Mouse (Mus musculus): ENCODE results near the gene Lingo4.

Gene Lingo4

DNA sequence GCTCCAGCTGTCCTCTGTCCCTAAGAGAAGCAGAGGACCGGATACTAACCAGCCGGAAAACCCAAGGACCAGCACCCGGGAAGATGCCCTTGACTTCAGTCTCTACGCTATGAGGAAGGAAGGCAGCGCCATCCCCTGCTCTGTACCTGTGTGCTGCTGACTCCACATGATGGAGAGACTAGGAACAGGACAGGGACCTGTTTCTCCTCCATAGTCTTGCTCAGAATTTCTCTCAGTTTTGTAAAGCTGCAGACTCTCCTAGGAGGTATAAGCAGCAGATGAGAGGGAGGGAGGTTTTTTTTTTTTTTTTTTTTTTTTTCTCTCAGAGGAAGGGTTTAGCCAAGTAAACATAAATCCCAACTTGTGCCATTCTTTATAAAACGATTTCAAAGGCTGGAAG lies at the start of gene Lingo4:
Gene Lingo4, plus strand, starts transcription at position 301 of the 400 bp plus-strand sequence.
- DNase-seq (ENCODE audit: extremely low spot score, low spot score): no peak

- no peak for DNase-seq (ENCODE audit: extremely low spot score, low spot score)
These were observed 37.5 kb upstream of the Lingo4 start for GRCm38 (mm10) chr3:94360812-94361211.

GRCm38 (mm10) chr3:94362138-94362537 lies 36.2 kb upstream of the Lingo4 start, which contains the start of gene C2cd4d:
TSS of gene C2cd4d (plus strand) at chr3:94362438.
- no peak for DNase-seq (ENCODE audit: extremely low spot score, low spot score)

DNA sequence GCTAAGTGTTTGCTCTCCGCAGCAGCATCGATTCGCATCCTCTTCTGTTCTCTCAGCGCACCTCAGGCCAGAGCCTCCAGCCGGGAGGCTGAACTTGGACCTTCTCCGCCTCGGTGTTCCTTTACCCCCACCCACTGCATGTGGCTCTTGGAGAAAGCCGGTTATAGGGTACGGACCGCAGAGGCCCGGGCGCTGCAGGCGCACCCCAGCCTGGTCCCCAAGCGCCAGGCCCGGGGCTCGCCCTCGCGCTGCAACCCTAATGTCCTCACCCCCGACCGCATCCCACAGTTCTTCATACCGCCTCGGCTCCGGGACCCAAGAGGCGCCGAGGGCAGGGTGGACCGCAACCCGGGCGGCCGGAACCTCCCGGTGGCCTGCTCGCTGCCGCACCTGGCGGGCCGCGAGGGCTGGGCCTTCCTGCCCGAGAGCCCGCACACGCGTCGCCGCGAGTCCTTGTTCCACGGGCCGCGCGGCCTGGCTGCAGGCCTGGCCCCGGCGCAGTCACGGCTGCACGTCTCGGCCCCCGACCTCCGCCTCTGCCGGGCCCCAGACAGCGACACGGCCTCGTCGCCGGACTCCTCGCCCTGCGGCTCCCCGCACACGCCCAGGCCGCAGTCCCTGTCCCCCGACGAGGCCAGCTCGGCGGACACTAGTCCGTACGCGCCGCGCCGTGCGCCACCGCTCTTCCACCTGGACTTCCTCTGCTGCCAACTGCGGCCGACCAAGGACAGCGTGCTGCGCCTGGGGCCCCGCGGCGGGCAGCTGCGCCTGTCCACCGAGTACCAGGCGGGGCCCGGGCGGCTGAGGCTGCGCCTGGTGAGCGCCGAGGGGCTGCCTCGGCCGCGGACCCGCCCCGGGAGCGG lies 34.8 kb upstream of the Lingo4 start:
- peak; percentile 74 for DNase-seq (ENCODE audit: extremely low spot score, low spot score)

- DNase-seq (ENCODE audit: extremely low spot score, low spot score): no peak
These were observed 34.2 kb upstream of the Lingo4 start for GRCm38 (mm10) chr3:94364154-94364526.

- DNase-seq (ENCODE audit: extremely low spot score, low spot score): peak; percentile 84
These were observed 31.6 kb upstream of the Lingo4 start for GRCm38 (mm10) chr3:94366761-94367160.

GRCm38 (mm10) chr3:94367511-94367910 lies 30.8 kb upstream of the Lingo4 start:
- no peak for DNase-seq (ENCODE audit: extremely low spot score, low spot score)

GRCm38 (mm10) chr3:94368631-94369030 lies 29.7 kb upstream of the Lingo4 start:
- DNase-seq (ENCODE audit: extremely low spot score, low spot score): no peak

GRCm38 (mm10) chr3:94369709-94370108 lies 28.6 kb upstream of the Lingo4 start:
- DNase-seq (ENCODE audit: extremely low spot score, low spot score): no peak

DNA sequence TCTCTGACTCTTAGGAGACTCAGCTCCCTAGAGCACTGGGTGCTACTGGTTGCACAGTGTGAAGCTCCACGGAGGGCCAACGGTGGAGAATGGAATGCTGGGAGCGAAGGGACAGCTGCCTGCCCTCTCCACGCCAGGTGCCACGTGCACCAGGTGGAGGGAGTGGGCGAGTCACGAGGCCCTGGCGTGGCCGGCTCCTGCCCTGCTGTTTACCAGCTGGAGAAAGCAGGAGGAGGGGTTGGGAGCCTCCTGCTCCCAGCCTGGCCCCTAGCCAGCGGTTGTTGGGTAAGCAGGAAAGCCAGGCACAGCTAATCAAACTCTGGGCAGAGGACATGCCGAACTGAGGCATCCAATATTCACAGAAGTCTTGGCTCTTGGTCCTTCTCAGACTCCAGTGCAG lies 26.7 kb upstream of the Lingo4 start:
- DNase-seq (ENCODE audit: extremely low spot score, low spot score): no peak

- no peak for DNase-seq (ENCODE audit: extremely low spot score, low spot score)
These were observed 26.3 kb upstream of the Lingo4 start for GRCm38 (mm10) chr3:94372038-94372437.

DNA sequence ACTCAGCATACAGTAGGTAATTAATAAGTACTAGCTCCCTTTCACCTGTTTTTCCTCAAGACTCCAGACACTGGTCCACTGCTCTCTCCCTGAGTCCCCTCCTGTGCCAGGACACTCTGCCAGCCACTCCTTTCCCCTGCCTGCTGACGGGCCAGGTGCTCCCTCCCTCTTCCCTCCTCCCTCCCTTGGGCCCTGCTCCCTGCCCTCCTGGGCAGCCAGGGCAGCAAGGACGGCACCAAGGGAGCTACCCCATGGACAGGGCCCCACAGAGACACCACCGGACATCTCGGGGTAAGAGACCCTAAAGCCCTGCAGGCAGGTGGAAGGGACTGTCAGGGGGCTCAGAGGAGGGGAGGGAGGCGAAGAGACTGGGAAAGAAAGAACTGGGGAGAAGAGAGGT lies 25.7 kb upstream of the Lingo4 start, which contains the start of gene Rorc:
Gene Rorc, plus strand, starts transcription at position 154 of the 400 bp plus-strand sequence.
- no peak for DNase-seq (ENCODE audit: extremely low spot score, low spot score)

DNA sequence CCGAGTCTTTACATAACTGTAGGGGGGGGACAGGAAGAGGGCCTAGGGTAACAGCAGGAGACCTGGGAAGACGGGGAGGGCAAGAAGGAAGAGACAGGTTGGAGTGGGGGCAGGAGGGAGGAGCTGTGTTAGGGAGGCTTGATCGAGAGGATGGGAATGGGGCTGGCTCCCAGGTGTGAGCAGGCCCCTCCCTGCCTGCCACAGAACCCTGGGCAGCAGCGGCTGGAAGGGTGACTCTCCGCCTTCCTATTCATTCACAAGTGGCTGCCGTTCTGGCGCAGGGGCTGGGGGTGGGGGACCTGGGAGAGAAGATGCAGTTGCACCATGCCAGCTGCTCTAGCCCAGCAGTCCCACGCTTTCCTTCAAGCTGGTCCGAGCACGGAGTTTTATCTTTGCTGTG lies 25.2 kb upstream of the Lingo4 start:
- DNase-seq (ENCODE audit: extremely low spot score, low spot score): no peak

DNA sequence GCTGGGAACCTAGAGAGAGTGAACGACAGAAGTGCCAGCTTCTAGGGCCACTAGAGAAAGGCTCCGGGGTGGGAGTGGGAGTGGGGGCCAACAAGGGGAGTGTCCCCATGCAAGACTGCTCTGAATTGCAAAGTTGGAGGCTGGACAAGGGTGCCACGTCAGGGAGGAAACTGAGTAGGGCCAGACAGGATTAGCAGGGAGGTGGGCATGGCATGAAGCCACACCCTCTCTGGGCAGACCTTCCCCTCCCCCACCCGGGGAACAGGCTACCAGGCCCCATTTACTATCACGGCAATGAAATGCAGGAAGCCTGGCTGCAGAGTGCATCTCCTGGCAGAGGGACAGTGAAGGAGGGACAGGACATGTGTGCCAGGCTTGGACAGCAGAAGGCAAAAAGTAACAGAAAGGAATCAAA lies 24.7 kb upstream of the Lingo4 start:
- peak; percentile 29 for DNase-seq (ENCODE audit: extremely low spot score, low spot score)

- no peak for DNase-seq (ENCODE audit: extremely low spot score, low spot score)
These were observed 23.7 kb upstream of the Lingo4 start for GRCm38 (mm10) chr3:94374636-94375035.

DNA sequence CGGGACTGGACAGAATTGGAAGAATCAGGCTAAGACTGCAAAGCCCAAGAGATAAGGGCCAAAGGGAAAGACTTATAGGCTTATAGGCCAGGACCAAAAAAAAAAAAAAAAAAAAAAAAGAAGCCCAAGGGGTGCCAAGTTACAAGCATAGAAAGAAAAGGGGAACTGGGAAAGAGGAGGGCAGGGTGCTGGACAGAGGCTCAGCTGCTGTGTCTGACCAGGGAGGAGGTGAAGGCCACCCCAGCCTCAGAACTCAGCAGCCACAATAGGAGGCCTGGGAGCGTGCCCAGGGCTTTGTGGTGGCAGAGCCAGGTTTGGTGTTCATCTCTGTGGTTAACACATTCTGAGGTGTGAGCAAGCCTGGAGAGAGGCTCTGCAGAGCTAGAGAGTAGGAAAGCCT lies 23.2 kb upstream of the Lingo4 start:
- no peak for DNase-seq (ENCODE audit: extremely low spot score, low spot score)

- DNase-seq (ENCODE audit: extremely low spot score, low spot score): no peak
These were observed 22.5 kb upstream of the Lingo4 start for GRCm38 (mm10) chr3:94375861-94376260.

DNA sequence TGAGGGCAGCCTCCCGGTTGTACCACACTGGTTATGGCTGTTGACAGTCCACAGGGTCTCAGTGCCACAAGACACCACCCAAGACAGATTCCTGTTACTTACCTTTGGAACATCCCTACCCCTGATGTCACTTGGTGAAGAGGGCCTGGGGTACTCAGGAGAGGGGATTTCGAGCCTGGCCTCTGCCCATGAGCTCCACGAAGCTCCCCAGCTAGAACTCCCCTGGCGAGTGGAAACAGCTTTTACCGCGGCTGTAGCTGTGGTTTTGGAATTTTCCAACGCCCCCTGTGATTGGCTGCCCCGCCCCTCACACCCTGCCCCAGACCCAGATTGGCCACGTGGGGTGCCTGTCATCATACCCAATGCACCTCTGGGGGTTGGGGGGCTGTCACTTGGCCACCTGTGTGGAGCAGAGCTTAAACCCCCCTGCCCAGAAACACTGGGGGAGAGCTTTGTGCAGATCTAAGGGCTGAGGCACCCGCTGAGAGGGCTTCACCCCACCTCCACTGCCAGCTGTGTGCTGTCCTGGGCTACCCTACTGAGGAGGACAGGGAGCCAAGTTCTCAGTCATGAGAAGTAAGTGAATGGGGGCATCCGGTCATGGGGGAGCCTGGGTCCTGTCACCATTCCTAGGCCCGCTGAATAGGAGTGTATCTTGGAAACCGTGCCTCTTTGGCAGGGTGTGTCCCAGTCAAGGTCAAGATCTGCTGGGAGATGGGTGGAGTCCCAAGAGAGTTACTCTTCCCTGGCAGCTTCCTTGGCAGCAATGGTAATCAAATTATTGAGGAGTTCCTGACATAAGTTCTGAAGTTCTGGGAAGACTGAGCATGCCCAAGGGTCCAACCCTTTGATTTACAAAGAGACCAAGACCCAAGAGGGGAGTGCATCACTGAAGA lies 21.0 kb upstream of the Lingo4 start:
- no peak for DNase-seq (ENCODE audit: extremely low spot score, low spot score)

DNA sequence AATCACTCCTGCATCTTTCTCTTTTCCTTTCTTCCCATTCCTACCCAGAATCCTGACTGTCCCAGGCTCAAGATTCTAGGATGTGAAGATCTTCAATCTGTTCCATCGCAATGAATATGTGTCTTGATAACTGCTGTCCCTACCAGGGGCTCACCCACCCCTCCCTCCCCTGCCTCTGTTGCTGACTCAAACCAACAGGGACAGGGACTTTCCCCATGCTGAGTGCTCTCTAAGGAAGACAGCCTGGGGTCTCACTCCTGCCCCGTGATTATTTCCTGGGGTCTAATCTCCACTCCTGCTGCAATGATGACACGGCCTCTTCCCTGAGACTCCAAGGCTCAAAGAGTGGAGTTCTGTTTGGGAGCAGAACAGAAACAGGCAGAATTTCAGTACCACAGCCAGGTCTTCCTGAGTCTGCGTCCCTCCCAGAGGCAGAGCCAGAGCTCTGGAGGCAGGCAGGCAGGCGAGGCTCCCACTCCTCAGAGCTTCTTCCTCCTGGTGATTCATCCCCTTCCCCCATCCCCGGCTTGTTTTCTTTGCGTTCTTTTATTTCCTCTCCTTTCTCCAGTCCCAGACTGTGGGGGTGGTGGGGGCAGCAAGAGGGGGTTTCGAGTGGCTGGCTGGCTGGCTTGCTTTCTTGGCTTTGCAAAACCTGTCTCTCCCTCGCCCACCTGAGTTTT lies 18.3 kb upstream of the Lingo4 start:
- DNase-seq (ENCODE audit: extremely low spot score, low spot score): no peak

- DNase-seq (ENCODE audit: extremely low spot score, low spot score): no peak
These were observed 16.0 kb upstream of the Lingo4 start for GRCm38 (mm10) chr3:94382308-94382707.

GRCm38 (mm10) chr3:94383476-94383875 lies 14.8 kb upstream of the Lingo4 start:
- no peak for DNase-seq (ENCODE audit: extremely low spot score, low spot score)

DNA sequence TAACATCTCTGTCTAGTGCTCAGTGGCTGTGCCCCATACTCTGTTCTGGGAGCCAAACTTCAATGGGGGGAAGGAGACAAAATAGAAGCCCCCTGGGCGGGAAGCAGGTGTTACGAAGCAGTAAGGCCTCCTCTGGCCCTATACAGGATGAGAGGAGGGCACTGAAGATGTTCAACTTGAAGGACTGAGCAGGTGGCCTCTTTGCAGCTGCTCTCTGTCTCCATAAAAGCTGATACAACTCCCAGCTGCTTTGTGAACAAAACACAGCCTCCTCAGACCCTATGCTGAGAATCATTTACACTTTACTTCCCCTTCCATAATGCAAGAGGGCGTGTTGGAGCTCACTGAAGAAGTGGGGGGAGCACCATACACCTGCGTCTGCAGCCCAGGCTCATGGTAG lies 11.6 kb upstream of the Lingo4 start:
- DNase-seq (ENCODE audit: extremely low spot score, low spot score): no peak
